Mouse (Mus musculus): ENCODE results near the gene Arhgap40.
A peak's percentile ranks its signal among the peaks of the same experiment; 100 is the strongest.

Gene Arhgap40

GRCm38 (mm10) chr2:158554366-158554765 lies 41.8 kb downstream of the Arhgap40 start:
- DNase-seq, result no peak

- no peak for DNase-seq
These were observed 42.7 kb downstream of the Arhgap40 start for GRCm38 (mm10) chr2:158555252-158555651.

- no peak for DNase-seq
These were observed 43.2 kb downstream of the Arhgap40 start for GRCm38 (mm10) chr2:158555812-158556211.

DNA sequence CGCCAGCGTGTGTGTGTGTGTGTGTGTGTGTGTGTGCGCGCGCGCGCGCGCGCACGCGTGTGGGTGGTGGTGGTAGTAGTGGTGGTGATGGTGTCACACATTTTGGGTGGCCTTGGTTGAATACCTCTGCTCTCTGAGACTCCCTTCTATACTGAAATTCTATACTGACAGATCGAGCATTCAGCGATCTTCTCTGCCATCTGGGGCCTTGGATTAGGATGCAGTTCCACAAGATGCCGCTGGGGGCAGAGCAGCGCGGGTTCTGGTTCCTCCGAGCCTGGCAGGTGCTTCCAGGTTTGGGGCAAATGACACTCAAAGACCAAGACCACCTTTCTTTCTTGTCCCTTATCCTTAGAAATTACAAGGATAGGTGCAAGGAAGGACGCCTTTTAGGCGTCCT lies 43.6 kb downstream of the Arhgap40 start:
- peak; percentile 58 for DNase-seq

- DNase-seq, result no peak
These were observed 44.2 kb downstream of the Arhgap40 start for GRCm38 (mm10) chr2:158556750-158557149.

- no peak for DNase-seq
These were observed 47.3 kb downstream of the Arhgap40 start for GRCm38 (mm10) chr2:158559945-158560344.

DNA sequence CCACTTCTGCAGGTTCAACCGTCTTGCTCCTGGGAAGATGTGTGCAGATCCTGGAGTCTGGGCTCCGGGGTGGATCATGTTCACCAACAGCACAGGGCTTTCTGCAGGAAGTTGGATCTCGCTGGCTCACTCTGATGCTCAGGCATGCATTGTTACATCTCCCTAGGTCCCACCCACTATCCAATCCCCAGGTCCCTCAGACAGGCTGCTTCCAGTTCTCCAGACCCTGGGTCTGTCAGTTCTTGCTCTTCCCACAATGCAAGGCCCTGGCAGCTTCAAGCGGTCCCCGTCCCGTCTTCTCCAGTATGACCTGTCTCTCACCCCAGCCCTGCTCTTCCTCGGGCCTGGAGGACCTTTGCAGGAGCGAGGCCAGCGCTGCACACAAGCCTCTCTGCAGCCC lies 48.2 kb downstream of the Arhgap40 start:
- DNase-seq, result no peak

GRCm38 (mm10) chr2:158561371-158562144 lies 49.0 kb downstream of the Arhgap40 start:
- no peak for DNase-seq

GRCm38 (mm10) chr2:158570421-158571081 lies 58.0 kb downstream of the Arhgap40 start:
- DNase-seq, result no peak

DNA sequence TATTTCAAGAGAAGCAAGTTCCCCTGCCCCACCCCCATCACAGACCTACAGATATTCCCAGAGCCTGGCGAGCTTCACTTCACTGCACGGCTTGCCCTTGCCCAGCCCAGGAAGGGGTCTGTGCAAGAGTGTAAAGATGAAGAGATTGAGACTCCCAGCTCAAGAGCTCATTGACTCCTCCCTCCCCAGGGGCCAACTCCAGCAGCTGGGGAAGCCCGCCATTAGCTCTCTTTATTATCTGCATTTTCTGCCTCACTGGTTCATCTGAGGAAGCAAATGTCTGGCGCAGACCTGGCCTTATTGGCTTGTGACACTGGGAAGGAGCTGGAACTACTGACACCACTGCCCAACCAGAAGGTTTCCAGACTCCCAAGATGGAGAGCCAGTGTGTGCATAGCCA lies 67.4 kb downstream of the Arhgap40 start:
- no peak for DNase-seq

- no peak for DNase-seq
These were observed 72.2 kb downstream of the Arhgap40 start for GRCm38 (mm10) chr2:158584621-158585358.

GRCm38 (mm10) chr2:158588524-158589271 lies 76.1 kb downstream of the Arhgap40 start:
- DNase-seq, result no peak

DNA sequence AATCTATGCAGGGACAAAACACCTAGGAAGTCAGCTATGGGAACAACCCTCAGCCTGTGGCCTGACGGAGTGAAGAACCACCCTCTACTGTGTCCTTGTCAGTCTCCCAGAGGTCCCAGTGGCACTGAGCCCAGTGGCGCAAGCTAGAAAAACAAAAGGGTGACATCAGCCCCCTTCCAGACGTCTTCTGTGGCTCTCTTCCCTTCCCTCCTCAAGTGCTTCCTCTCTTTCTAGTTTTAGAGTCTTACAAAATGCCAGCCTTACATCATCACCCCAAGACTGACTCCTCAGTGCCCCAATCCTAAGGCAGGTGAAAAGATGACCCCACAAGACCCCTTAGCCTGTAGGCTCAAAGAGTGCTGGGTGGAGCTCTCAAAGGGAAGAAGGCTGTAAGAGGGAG lies 77.9 kb downstream of the Arhgap40 start:
- no peak for DNase-seq

- DNase-seq, result no peak
These were observed 78.7 kb downstream of the Arhgap40 start for GRCm38 (mm10) chr2:158591286-158591685.

- DNase-seq, result no peak
These were observed 80.8 kb downstream of the Arhgap40 start for GRCm38 (mm10) chr2:158593371-158593770.

DNA sequence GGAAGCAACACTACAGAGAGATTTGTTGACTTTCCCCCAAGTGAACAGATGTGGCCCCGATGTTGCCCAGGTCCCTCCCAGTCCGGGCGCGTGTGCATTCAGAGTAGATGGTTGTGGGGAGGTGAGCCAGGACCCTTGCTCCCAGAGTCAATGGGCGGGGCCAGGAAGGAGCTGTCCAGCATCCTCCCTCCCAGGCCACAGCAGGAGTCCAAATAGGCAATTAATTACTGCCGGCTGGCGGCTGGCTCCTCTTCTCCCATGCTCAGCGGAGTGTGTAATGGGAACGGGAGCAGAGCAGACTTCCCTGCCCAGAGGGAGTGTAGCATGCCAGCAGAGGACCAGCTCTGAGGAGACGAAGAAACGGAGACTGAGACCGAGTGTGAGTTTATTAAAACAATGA lies 82.5 kb downstream of the Arhgap40 start:
- no peak for DNase-seq

DNA sequence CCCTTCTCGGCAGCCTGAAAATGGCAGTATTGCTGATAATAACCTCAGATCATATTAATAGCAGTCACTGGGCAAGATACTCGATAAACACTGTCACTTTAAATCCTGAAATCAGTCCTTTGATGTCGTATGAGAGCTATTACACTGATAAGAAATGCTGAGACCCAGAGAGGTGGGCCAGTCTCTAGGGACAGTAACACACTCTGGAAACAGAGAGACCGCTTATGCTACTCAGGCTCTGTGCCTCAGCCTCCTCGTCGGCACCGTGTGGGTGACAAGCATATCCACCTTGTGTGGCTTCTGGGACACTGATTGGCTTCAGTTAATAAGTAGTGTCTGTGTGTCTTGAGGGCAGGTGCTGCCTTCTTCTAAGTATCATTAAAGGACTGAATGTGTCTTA lies 83.0 kb downstream of the Arhgap40 start:
- no peak for DNase-seq

DNA sequence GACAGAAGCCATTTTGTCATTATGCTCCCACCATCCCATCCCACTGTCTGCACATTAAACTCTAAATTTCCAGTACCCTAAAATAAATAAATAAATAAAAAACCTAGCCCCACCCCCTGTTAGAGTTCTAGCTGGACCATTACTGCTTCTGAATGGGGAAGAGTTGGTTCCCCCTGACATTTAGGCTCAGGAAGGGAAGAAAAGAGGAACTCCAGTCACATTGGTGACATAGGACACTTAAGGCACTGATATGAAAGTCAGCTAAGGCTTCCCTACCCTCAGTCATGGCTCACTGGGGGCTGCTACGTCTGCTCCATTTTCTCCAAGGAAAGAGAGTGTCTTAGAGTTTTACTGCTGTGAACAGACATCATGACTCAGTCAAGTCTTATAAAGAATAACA lies 84.2 kb downstream of the Arhgap40 start:
- DNase-seq, result no peak
